Mouse (Mus musculus): Measurements from ENCODE around the gene Aqp3. TPM values are rescaled to one million over a fixed set of nuclear protein-coding genes. Genes with fewer than 3 reads are reported as not detected.

The Aqp3 gene
- polyA plus RNA-seq, 1 experiment from 2014 or later = 0.97 TPM

- no peaks in the 10 kb centered on the region for H3K9me3 ChIP-seq (replicated peaks)
- H3K4me3 ChIP-seq = no peak overlapping the region
- ATAC-seq (ENCODE audit: low FRiP score) = no peak
- H3K9ac ChIP-seq = no peak overlapping the region
- no peaks in the 10 kb centered on the region for H3K36me3 ChIP-seq
- WGBS = 80% methylated on average over 6 of the region's 6 CpGs
- no peaks in the 10 kb centered on the region for H3K4me1 ChIP-seq
- H3K4me2 ChIP-seq (replicated peaks) = no peak overlapping the region
- H3K27ac ChIP-seq = no peak overlapping the region
- H3K27me3 ChIP-seq = no peaks in the 10 kb centered on the region
These were observed 23.5 kb downstream of the Aqp3 start for GRCm38 (mm10) chr4:41074461-41074860.

GRCm38 (mm10) chr4:41073008-41073817, 24.8 kb downstream of the Aqp3 start:
- Histone ChIP-seq H3K4me3 (no peak overlapping the region), H3K9me3 (replicated peaks) (no peaks in the 10 kb centered on the region), H3K27me3 (no peaks in the 10 kb centered on the region), H3K36me3 (no peaks in the 10 kb centered on the region), H3K27ac (no peak overlapping the region), H3K4me1 (no peaks in the 10 kb centered on the region), H3K4me2 (replicated peaks) (no peak overlapping the region), H3K9ac (no peak overlapping the region)
- no peak for ATAC-seq (ENCODE audit: low FRiP score)
- WGBS = 84% methylated on average over 12 of the region's 12 CpGs

GRCm38 (mm10) chr4:41071500-41072429, 26.2 kb downstream of the Aqp3 start:
- Histone ChIP-seq H3K4me2 (replicated peaks) (no peak overlapping the region), H3K4me1 (no peaks in the 10 kb centered on the region), H3K9ac (no peak overlapping the region), H3K27me3 (no peaks in the 10 kb centered on the region), H3K4me3 (no peak overlapping the region), H3K36me3 (no peaks in the 10 kb centered on the region), H3K9me3 (replicated peaks) (no peaks in the 10 kb centered on the region), H3K27ac (no peak overlapping the region)
- ATAC-seq (ENCODE audit: low FRiP score) = no peak
- 84% methylated on average over 14 of the region's 14 CpGs for WGBS

GRCm38 (mm10) chr4:41065196-41065595, 32.8 kb downstream of the Aqp3 start:
- Histone ChIP-seq H3K27ac (no peak overlapping the region), H3K4me2 (replicated peaks) (no peak overlapping the region), H3K36me3 (no peaks in the 10 kb centered on the region), H3K9me3 (replicated peaks) (no peaks in the 10 kb centered on the region), H3K4me3 (no peak overlapping the region), H3K4me1 (no peaks in the 10 kb centered on the region), H3K27me3 (no peaks in the 10 kb centered on the region), H3K9ac (no peak overlapping the region)
- no peak for ATAC-seq (ENCODE audit: low FRiP score)
- 92% methylated on average over 4 of the region's 4 CpGs for WGBS

- ATAC-seq (ENCODE audit: low FRiP score) = no peak
- H3K9ac ChIP-seq = no peak overlapping the region
- H3K36me3 ChIP-seq = no peaks in the 10 kb centered on the region
- H3K4me1 ChIP-seq = no peaks in the 10 kb centered on the region
- H3K27me3 ChIP-seq = no peaks in the 10 kb centered on the region
- H3K4me3 ChIP-seq = no peak overlapping the region
- H3K27ac ChIP-seq = no peak overlapping the region
- no peaks in the 10 kb centered on the region for H3K9me3 ChIP-seq (replicated peaks)
- H3K4me2 ChIP-seq (replicated peaks) = no peak overlapping the region
- WGBS = 25% methylated on average over 16 of the region's 16 CpGs
These were observed 33.9 kb downstream of the Aqp3 start for GRCm38 (mm10) chr4:41063894-41064673.

GRCm38 (mm10) chr4:41063351-41063750, 34.6 kb downstream of the Aqp3 start:
- H3K27ac ChIP-seq = no peak overlapping the region
- H3K27me3 ChIP-seq = no peaks in the 10 kb centered on the region
- H3K9ac ChIP-seq = no peak overlapping the region
- 61% methylated on average over 3 of the region's 3 CpGs for WGBS
- no peak for ATAC-seq (ENCODE audit: low FRiP score)
- no peak overlapping the region for H3K4me2 ChIP-seq (replicated peaks)
- no peak overlapping the region for H3K4me3 ChIP-seq
- no peaks in the 10 kb centered on the region for H3K9me3 ChIP-seq (replicated peaks)
- no peaks in the 10 kb centered on the region for H3K36me3 ChIP-seq
- H3K4me1 ChIP-seq = no peaks in the 10 kb centered on the region

GRCm38 (mm10) chr4:41057361-41057760, 40.6 kb downstream of the Aqp3 start:
- Histone ChIP-seq H3K4me3 (no peak overlapping the region), H3K4me1 (no peaks in the 10 kb centered on the region), H3K36me3 (no peaks in the 10 kb centered on the region), H3K27ac (no peak overlapping the region), H3K4me2 (replicated peaks) (no peak overlapping the region), H3K9me3 (replicated peaks) (no peaks in the 10 kb centered on the region), H3K9ac (no peak overlapping the region), H3K27me3 (no peaks in the 10 kb centered on the region)
- WGBS = 76% methylated on average over 6 of the region's 9 CpGs
- ATAC-seq (ENCODE audit: low FRiP score) = no peak

GRCm38 (mm10) chr4:41056742-41057332, 41.1 kb downstream of the Aqp3 start:
- Histone ChIP-seq H3K27me3 (no peaks in the 10 kb centered on the region), H3K27ac (no peak overlapping the region), H3K4me2 (replicated peaks) (no peak overlapping the region), H3K9me3 (replicated peaks) (no peaks in the 10 kb centered on the region), H3K4me1 (no peaks in the 10 kb centered on the region), H3K4me3 (no peak overlapping the region), H3K9ac (no peak overlapping the region), H3K36me3 (no peaks in the 10 kb centered on the region)
- 65% methylated on average over 7 of the region's 7 CpGs for WGBS
- ATAC-seq (ENCODE audit: low FRiP score) = no peak

GRCm38 (mm10) chr4:41056253-41056652, 41.7 kb downstream of the Aqp3 start:
- 31% methylated on average over 1 of the region's 1 CpGs for WGBS
- Histone ChIP-seq H3K4me3 (no peak overlapping the region), H3K4me2 (replicated peaks) (no peak overlapping the region), H3K36me3 (no peaks in the 10 kb centered on the region), H3K9me3 (replicated peaks) (no peaks in the 10 kb centered on the region), H3K27ac (no peak overlapping the region), H3K4me1 (no peaks in the 10 kb centered on the region), H3K9ac (no peak overlapping the region), H3K27me3 (no peaks in the 10 kb centered on the region)
- ATAC-seq (ENCODE audit: low FRiP score) = no peak

- 81% methylated on average over 13 of the region's 13 CpGs for WGBS
- H3K4me3 ChIP-seq = no peak overlapping the region
- ATAC-seq (ENCODE audit: low FRiP score) = no peak
- H3K9me3 ChIP-seq (replicated peaks) = no peaks in the 10 kb centered on the region
- no peak overlapping the region for H3K9ac ChIP-seq
- H3K4me1 ChIP-seq = 0 out of 2 replicates have a peak, but pooled peaks cover 4% of the 10 kb centered on the region
- no peak overlapping the region for H3K27ac ChIP-seq
- no peaks in the 10 kb centered on the region for H3K36me3 ChIP-seq
- no peaks in the 10 kb centered on the region for H3K27me3 ChIP-seq
- H3K4me2 ChIP-seq (replicated peaks) = no peak overlapping the region
These were observed 42.9 kb downstream of the Aqp3 start for GRCm38 (mm10) chr4:41055111-41055510.

- Histone ChIP-seq H3K27me3 (no peaks in the 10 kb centered on the region; the same call in 1 of the 2 replicates), H3K4me1 (0 out of 2 replicates have a peak, but pooled peaks cover 4% of the 10 kb centered on the region), H3K9ac (no peak overlapping the region), H3K27ac (no peak overlapping the region), H3K4me3 (no peak overlapping the region), H3K4me2 (replicated peaks) (no peak overlapping the region), H3K36me3 (no peaks in the 10 kb centered on the region), H3K9me3 (replicated peaks) (no peaks in the 10 kb centered on the region)
- WGBS = 82% methylated on average over 7 of the region's 7 CpGs
- ATAC-seq (ENCODE audit: low FRiP score) = no peak
These were observed 46.2 kb downstream of the Aqp3 start for GRCm38 (mm10) chr4:41051781-41052180.
